Mouse (Mus musculus) heart, embryonic 10.5 days (tissue): Measurements from ENCODE around the gene Stard9. TPM values are rescaled to one million over a fixed set of nuclear protein-coding genes. Genes with fewer than 3 reads are reported as not detected.

ENCODE experiments used
- DNase-seq: peaks from one replicate; pipeline ENCODE4 v3.0.0-alpha.2; 2017; ENCODE audit warnings: low spot score
- H3K27ac ChIP-seq: fragments of 300-500 bp; sonication (generic); 2 replicates; pipeline ENCODE4 v1.5.1; 2016; ENCODE audit warnings: mild to moderate bottlenecking
- H3K27me3 ChIP-seq: fragments of 300-500 bp; sonication (generic); 2 replicates; pipeline ENCODE4 v1.6.1; 2016; ENCODE audit warnings: mild to moderate bottlenecking; ENCODE audit not compliant: poor library complexity, insufficient read depth, severe bottlenecking
- H3K36me3 ChIP-seq: fragments of 300-500 bp; sonication (generic); 2 replicates; pipeline ENCODE4 v1.6.1; 2016; ENCODE audit warnings: mild to moderate bottlenecking, moderate library complexity
- H3K4me1 ChIP-seq: fragments of 300-500 bp; sonication (generic); 2 replicates; pipeline ENCODE4 v1.6.1; 2016; ENCODE audit warnings: mild to moderate bottlenecking
- H3K4me3 ChIP-seq: fragments of 300-500 bp; sonication (generic); 2 replicates; pipeline ENCODE4 v1.5.1; 2016; ENCODE audit warnings: mild to moderate bottlenecking, moderate library complexity
- H3K9me3 ChIP-seq: fragments of 300-500 bp; sonication (generic); 2 replicates; pipeline ENCODE4 v1.6.1; 2016; ENCODE audit warnings: mild to moderate bottlenecking, moderate library complexity
- WGBS: fragments of 180-500 bp; shearing (Covaris S2); methylation state at CpG from one replicate; pipeline ENCODE4 v1.1.7; 2016; 5-methylcytosine and 5-hydroxymethylcytosine counted together
- polyA plus RNA-seq: library from polyadenylated mRNA; unstranded; fragments of >200 nt; fragmentation: Nextera tagmentation; extraction: Ambion mirVana; gene quantifications from 2 replicates; pipeline ENCODE4 v1.2.1, GENCODE M21; 2016

Stard9 gene
- polyA plus RNA-seq, 1 experiment from 2014 or later, result 2.3 TPM

DNA sequence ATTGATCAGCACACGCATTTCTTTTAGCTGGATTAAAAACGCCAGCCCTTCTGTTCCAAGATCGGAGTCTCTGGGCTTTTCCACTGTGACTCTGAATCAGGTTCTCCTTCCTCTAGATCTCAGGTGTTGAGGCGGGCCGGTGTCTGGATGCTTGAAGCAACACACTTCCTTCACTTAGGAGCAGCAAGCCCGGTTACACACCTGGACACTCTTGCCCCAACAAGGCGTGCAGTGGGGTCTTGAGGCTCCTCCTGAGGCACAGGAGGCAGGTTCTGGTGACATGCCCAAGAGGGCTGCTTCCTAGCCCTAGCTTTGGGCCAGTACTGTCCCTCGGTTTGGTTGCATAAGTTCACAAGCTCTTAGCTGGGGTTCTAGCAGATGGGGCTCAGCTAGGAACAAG, 89.6 kb downstream of the Stard9 start:
- no peaks in the 10 kb centered on the region for H3K9me3 ChIP-seq
- no peak overlapping the region for H3K4me3 ChIP-seq
- 92% methylated on average over 8 of the region's 8 CpGs for WGBS
- no peaks in the 10 kb centered on the region for H3K27me3 ChIP-seq
- H3K4me1 ChIP-seq, result 0 out of 2 replicates have a peak, but pooled peaks cover 6% of the 10 kb centered on the region
- peaks cover 92% of the 10 kb centered on the region for H3K36me3 ChIP-seq
- DNase-seq, result no peak
- H3K27ac ChIP-seq, result no peak overlapping the region

DNA sequence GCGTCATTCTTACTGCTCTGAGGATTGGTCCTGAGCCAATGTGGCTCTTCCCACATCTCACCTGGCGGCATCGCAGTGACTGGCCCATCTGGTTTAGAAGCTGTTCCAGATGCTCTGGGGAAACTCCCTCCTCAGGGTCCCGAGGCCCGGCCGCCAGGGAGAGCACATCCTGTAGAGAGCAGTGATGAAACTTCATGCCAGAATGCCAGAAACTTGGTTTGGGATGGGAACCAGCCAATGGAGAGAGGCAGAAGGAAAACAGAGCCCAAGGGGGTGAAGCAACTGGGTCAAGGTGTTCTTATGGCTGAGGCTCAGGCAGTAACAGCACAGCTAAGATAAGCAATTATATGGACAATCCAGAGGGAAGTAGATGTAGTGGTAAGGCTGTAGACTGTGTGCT, 91.9 kb downstream of the Stard9 start:
- H3K4me1 ChIP-seq, result peaks cover 13% of the 10 kb centered on the region; the same call in 1 of the 2 replicates
- no peak overlapping the region for H3K4me3 ChIP-seq
- H3K36me3 ChIP-seq, result peaks cover 96% of the 10 kb centered on the region
- no peak overlapping the region for H3K27ac ChIP-seq
- no peak for DNase-seq
- H3K9me3 ChIP-seq, result no peaks in the 10 kb centered on the region
- 91% methylated on average over 6 of the region's 6 CpGs for WGBS
- no peaks in the 10 kb centered on the region for H3K27me3 ChIP-seq

DNA sequence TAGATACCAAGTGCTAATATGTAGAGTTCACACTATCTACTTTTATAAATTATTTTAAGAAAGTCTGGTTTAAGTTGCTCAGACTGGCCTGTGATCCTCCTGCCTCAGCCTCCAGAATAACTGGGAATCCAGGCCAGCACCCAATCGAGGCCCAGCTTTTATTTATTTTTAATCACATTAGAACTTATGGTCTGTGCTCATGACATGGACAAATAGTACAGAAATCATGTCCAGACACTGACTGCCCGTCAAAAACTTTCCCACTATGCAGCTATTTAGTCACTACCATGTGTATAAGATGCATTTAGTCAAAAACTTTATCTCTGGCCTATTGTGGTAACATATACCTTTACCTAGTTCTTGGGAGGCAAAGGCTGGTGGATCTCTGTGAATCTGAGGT, 93.0 kb downstream of the Stard9 start:
- no peaks in the 10 kb centered on the region for H3K27me3 ChIP-seq
- DNase-seq, result peak; percentile 56
- peaks cover 98% of the 10 kb centered on the region for H3K36me3 ChIP-seq
- no peak overlapping the region for H3K4me3 ChIP-seq
- no peaks in the 10 kb centered on the region for H3K9me3 ChIP-seq
- 93% methylated on average over 2 of the region's 2 CpGs for WGBS
- no peak overlapping the region for H3K27ac ChIP-seq
- H3K4me1 ChIP-seq, result peaks cover 13% of the 10 kb centered on the region; the same call in 1 of the 2 replicates

DNA sequence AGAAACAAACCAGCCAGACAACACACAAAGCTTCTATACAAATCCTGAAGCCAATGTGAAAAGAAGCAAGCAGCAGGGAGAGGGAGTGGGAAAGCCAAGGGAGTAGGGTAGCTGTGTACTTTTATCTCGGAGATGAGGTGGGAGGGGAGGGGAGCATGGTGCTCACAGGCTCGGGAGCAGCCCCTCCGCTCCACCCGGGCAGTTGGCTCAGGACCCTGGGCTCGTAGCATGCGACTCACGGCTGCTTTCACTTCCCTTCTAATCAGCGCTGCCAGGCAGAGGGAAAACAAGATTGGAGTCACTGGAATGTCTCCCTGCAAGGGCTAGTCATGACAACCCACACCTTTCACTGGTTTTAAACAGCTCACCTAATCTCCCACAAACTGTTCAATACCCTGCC, 93.6 kb downstream of the Stard9 start:
- WGBS, result 45% methylated on average over 8 of the region's 8 CpGs

DNA sequence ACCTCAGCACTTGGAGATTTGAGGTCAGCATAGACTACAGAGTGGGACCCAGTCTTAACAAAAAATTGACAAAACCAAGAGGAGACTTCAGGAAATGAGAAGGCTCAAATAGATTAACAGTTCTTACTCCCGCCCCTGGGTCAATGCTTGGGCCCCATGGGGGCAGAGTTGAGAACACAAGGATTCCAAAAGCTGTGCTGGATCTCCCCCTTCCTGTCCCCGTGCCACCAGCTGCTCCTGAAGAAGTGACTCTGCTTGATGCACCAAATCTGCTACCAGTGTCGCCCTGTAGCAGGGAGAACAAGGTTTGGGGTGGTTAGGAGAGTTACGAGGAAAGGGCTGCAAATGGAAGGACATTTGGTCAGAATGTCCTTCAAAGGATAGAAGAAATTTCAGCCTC, 94.7 kb downstream of the Stard9 start:
- no peaks in the 10 kb centered on the region for H3K27me3 ChIP-seq
- H3K4me3 ChIP-seq, result no peak overlapping the region
- H3K27ac ChIP-seq, result no peak overlapping the region
- H3K4me1 ChIP-seq, result peaks cover 17% of the 10 kb centered on the region
- peaks cover 98% of the 10 kb centered on the region for H3K36me3 ChIP-seq
- no peaks in the 10 kb centered on the region for H3K9me3 ChIP-seq
- 59% methylated on average over 4 of the region's 4 CpGs for WGBS
- peak; percentile 38 for DNase-seq

More for the DNA sequence above, 93.6 kb downstream of the Stard9 start:
- H3K9me3 ChIP-seq, result no peaks in the 10 kb centered on the region
- H3K4me1 ChIP-seq, result peaks cover 13% of the 10 kb centered on the region; the same call in 1 of the 2 replicates
- no peak overlapping the region for H3K27ac ChIP-seq
- H3K4me3 ChIP-seq, result no peak overlapping the region
- DNase-seq, result peak; percentile 76
- peaks cover 98% of the 10 kb centered on the region for H3K36me3 ChIP-seq
- H3K27me3 ChIP-seq, result no peaks in the 10 kb centered on the region

DNA sequence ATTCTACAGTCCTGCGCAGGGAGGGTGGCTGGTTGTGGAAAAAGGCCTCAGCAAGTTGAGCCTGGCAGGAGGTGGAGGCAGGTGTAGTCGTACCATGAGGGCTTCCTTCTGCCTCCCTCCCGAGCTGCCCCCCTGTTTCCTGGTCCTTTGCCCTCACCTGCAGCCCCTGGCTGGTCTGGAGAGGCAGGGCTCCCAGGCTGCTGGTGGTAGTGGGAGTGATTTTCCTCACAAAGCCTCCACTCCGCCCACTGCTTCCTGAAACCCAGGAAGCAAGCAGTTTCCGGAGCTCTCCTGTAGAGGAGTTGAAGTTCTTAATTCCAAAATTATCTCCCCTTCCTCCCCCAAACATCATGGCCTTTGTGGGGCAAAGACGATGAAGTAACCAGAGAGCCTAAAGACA, 95.3 kb downstream of the Stard9 start:
- Histone ChIP-seq H3K9me3 (no peaks in the 10 kb centered on the region), H3K27me3 (no peaks in the 10 kb centered on the region), H3K4me3 (no peak overlapping the region), H3K36me3 (peaks cover 95% of the 10 kb centered on the region), H3K27ac (0 out of 2 replicates have a peak overlapping the region, but pooled peaks have one; percentile 25), H3K4me1 (peaks cover 22% of the 10 kb centered on the region)
- WGBS, result 77% methylated on average over 6 of the region's 6 CpGs
- peak; percentile 73 for DNase-seq

DNA sequence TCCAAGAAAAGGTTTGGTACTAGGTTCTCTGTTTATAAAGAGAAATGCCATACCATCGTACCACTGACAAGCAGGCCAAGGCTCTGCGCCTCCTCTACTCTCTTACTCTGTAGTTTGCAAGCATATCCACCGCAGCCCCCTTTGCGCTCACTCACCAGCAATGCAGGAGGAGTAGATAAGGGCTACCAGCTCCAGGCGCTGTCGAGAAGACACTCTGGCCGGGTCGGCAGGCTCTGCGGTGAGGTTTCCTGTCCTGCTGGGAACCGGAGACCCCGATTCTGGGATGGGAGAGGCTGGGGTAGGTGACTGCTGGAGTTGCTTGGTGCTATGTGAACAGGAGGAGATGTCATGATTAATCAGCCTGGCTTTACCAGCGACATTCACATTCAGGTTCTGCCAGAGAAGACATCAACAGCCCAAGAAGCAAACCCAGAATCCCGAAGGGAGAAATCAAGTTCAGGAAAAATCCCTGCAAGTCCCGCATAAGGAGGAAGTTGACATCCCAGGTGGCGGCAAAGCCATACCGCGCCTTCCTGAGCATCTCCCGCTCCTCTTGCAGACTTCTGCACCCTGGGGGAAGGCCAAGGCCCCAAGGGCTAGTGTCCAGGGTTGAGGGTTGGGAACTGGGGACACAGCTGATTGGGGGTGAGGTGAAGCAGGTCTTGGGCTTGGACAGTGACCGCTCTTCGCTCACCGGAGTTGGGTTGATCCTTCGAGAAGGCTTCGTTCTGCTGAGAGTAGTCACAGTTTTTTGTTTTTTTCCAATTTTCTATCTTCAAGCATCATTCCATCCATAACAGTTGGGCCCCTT, 101.1 kb downstream of the Stard9 start:
- peak; percentile 88 for DNase-seq
- Histone ChIP-seq H3K27ac (peak overlapping the region; percentile 98), H3K4me1 (peaks cover 43% of the 10 kb centered on the region), H3K27me3 (no peaks in the 10 kb centered on the region), H3K9me3 (no peaks in the 10 kb centered on the region), H3K36me3 (peaks cover 39% of the 10 kb centered on the region), H3K4me3 (peak overlapping the region; percentile 99)
- WGBS, result 4% methylated on average over 23 of the region's 23 CpGs

DNA sequence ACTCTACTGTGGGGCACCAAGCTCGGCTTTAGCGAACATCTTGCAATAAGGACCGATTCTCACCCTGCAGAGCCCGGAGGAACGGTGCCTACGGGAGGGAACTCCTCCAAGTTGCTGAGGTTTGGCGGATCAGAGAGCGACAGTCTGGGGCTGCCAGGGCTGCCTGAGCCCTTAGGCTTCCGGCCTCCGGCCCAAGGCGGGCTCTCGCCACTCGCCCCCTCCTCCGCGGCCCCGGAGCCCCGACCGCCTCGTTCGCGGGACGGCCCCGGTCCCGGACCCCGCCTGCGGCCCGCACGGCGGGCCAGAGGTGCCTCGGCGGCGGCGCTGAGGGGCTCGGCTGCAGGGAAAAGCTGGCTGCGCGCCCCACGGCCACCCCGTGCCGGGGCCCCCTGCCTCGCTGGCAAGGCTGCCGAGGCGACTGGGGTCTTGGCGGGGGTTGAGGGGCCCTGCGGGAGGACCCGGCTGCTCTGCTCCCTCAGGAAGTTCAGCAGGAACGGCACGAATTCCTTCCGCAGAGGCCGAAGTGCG, 101.8 kb downstream of the Stard9 start:
- H3K9me3 ChIP-seq, result no peaks in the 10 kb centered on the region
- DNase-seq, result peak; percentile 82
- under 1% methylated on average over 50 of the region's 50 CpGs for WGBS
- H3K27ac ChIP-seq, result peak overlapping the region; percentile 98
- no peaks in the 10 kb centered on the region for H3K27me3 ChIP-seq
- peak overlapping the region; percentile 99 for H3K4me3 ChIP-seq
- peaks cover 31% of the 10 kb centered on the region for H3K36me3 ChIP-seq
- H3K4me1 ChIP-seq, result peaks cover 43% of the 10 kb centered on the region

DNA sequence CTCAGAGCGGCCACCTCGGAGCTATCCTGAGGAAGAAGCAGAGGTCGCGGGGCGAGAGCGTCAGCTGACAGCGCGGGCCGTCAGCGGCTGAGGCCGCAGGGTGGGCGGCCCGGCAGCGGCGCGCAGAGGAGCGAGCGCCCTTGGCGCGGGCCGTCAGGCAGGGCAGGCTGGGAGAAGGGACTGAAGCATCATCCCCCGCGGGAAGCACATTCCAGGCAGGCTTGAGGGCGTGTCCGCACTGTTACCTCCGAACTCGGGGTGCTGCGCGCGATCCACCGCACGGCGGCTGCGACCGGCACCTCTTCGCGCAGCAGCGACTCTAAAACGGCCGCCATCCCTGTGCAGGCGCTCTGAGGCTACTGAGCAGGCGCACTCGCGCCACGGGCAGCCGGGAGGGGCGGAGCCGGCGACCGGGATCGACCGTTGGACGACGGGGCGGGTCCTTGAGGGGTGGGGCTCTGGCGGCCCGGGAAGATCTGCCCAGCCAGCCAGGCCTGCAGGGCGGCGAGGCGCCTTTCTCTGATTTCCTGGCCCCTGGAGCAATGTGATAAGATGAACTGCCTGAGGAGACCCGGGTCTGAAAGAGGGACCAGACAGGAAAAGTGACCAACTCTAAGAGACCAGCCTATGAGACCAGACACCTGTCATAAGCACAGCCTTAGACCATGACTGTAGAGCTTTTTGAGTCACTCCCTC, 102.4 kb downstream of the Stard9 start:
- Histone ChIP-seq H3K9me3 (no peaks in the 10 kb centered on the region), H3K27me3 (no peaks in the 10 kb centered on the region), H3K36me3 (peaks cover 25% of the 10 kb centered on the region), H3K4me3 (peak overlapping the region; percentile 99), H3K27ac (peak overlapping the region; percentile 98), H3K4me1 (peaks cover 43% of the 10 kb centered on the region)
- under 1% methylated on average over 61 of the region's 61 CpGs for WGBS
- peak; percentile 98 for DNase-seq

DNA sequence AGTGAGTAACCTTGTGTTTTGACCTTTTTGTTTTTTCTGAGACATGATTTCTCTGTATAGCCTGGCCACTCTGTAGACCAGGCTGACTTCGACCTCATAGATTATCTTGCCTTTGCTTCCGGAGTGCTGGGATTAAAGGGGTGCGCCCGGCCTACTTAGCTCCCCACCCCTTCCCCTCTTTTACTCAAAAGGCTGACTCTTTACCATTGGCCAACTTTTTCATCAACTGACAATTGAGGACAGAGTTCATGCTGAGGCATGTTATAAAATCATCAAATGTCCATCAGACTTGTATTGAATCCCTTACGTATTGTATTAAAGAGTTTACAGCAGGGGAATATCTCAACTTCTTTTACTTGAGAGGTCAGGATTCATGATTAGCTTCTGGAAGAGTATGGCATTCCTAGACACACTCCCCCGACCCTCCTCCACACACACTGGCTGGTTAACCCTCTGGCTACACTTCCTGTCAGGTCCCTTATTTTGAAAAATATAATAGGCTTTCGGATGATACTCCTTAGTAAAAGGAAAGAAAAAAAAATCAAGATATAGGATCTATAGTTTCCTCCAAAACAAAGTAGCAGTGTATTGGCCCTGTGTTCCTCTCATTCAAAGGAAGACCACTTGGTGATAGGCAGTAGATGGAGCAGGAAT, 103.1 kb downstream of the Stard9 start:
- no peaks in the 10 kb centered on the region for H3K27me3 ChIP-seq
- peak overlapping the region; percentile 98 for H3K27ac ChIP-seq
- H3K4me3 ChIP-seq, result peak overlapping the region; percentile 99
- WGBS, result 32% methylated on average over 7 of the region's 7 CpGs
- peaks cover 18% of the 10 kb centered on the region for H3K36me3 ChIP-seq
- no peak for DNase-seq
- no peaks in the 10 kb centered on the region for H3K9me3 ChIP-seq
- peaks cover 43% of the 10 kb centered on the region for H3K4me1 ChIP-seq

DNA sequence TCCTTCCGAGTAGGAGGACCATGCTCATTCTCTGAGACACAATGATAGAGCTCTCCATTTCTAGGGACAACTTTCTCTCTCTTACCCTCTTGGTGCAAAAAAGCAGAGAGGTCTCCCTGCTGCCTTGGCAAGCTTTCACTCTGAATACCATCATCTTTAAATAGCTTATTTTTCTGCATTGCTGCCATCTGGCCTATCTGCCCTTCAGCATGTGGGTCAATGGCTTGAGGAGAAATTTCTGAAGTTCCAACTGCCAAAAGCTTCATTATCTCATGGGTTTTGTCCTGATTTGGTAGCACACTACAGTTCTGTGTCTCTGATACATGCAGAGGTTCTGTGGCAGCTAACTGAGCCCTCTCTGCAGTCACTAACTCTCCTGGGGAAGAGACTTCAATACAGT, 116.6 kb downstream of the Stard9 start:
- Histone ChIP-seq H3K27ac (no peak overlapping the region), H3K4me3 (no peak overlapping the region), H3K9me3 (no peaks in the 10 kb centered on the region), H3K4me1 (no peaks in the 10 kb centered on the region), H3K36me3 (peaks cover 33% of the 10 kb centered on the region), H3K27me3 (no peaks in the 10 kb centered on the region)
- 77% methylated on average over 1 of the region's 1 CpGs for WGBS
- DNase-seq, result no peak

DNA sequence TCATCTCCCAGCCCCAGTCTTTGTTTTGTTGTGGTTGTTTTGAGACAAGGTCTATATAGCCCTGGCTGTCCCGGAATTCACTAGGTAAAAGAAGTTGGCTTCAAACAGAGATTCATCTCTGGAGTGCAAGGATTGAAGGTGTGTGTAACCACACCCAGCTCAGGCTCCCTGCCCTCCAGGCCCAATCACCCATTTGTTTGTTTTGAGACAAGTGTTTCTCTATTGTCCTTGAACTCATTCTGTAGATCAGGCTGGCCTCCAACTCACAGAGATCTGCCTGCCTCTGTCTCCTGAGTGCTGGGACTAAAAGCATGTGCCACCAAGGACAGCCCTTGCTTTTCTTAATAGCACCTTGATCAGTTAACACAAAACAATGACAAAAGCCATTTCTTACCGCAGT, 119.1 kb downstream of the Stard9 start:
- H3K27me3 ChIP-seq, result no peaks in the 10 kb centered on the region
- H3K4me3 ChIP-seq, result no peak overlapping the region
- peaks cover 43% of the 10 kb centered on the region for H3K36me3 ChIP-seq
- DNase-seq, result no peak
- H3K4me1 ChIP-seq, result no peaks in the 10 kb centered on the region
- H3K27ac ChIP-seq, result no peak overlapping the region
- 96% methylated on average over 2 of the region's 2 CpGs for WGBS
- H3K9me3 ChIP-seq, result no peaks in the 10 kb centered on the region

DNA sequence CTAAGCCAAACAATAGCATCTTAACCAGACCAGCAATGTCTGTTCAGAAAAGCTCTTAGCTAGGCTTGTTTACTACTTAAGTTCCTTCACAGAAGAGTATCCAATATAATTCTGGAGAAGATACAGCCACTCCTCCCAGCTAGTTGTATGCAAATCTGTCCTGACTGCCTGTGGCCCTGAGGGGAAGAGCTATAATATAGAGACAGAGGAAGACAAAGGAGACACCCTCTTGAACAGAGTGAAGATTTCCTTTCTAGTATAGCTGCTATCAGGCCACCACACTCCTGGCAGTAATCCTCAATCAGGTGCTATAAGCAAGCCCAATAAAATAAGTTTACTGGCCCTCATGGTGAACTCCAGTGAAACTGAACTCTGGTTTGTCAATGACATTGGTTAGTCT, 133.0 kb downstream of the Stard9 start:
- Histone ChIP-seq H3K9me3 (no peaks in the 10 kb centered on the region), H3K36me3 (peaks cover 24% of the 10 kb centered on the region), H3K4me3 (no peak overlapping the region), H3K27ac (no peak overlapping the region), H3K4me1 (no peaks in the 10 kb centered on the region), H3K27me3 (no peaks in the 10 kb centered on the region)
- no peak for DNase-seq
